Mouse (Mus musculus): Measurements from ENCODE around the gene Med14.

The Med14 gene

DNA sequence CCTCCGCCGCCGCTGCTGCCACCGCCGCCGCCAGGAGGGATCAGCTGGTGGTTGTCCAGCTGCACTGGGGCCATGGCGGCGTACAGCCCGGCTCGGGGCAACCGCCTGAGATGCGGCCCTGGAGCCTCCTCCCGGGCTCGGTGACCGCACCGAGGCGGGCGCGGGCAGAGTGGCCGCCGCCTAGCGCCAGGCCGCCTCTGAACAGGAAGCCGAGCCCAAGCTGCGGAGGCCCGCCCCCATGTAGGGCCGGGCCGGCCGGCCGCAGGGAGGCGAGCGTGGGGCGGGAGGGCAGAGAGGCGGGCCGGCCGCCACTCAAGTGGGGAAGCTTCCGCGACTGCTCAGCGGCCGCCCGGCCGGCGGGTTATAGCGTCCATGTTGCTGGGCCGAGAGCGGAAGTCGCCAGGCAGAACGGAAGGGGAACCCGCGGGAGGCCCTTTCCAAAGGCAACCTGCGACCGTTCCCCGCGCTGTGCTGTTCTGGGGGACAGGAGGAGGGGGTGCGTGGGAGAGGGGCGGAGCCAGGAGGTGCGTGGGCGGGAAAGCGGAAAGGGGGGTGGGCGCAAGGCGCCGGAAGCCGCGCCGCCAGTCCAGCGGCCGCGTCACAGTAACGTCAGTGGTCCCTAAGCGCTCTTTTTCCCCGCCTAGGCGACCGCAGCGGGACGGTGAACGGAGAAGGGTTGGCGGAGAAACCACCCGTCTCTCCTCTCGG is at the start of gene Med14:
Gene Med14 (minus strand): TSS at position 448 of the 708 bp plus-strand sequence.
- peak; percentile 93 for DNase-seq (ENCODE audit: low read depth)

DNA sequence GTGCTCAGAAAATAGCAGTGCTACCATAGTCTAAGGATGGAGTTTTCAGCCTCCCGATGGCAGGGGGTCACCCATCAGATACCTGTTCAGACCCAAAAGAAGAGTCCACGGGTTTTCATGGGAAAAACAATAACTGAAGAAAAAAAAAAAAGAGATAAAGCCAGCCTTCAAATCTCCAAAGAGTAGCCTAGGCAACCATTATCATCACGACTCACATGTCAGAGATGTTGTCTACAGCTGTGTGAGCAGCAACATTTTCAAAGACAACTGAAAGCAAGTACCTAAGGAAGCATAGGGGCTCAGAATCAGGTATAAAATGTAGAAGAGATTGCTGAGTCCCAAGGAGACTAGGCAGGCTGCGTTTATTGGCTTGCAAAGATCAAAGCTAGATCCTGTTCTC is 38.7 kb upstream of the Med14 start:
- DNase-seq (ENCODE audit: low read depth): no peak

DNA sequence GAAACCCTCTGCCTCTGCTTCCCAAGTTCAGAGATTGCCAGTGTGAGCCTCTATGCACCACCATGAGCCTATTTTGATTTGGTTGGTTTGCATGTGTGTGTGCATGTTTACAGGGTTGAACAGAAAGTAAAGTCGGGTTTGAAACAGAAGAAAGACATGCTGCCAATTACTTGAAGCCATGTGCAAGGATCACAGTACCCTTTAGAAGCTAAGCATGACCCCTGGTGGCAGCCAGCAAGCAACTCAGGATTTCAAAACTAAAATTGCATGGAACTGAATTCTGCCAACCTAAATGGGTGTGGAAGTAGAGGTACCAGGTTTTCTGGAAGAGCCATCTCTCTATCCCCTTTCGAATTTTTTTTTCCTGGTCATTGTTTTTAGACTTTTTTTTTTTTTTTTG is 33.0 kb upstream of the Med14 start:
- peak; percentile 73 for DNase-seq (ENCODE audit: low read depth)

DNA sequence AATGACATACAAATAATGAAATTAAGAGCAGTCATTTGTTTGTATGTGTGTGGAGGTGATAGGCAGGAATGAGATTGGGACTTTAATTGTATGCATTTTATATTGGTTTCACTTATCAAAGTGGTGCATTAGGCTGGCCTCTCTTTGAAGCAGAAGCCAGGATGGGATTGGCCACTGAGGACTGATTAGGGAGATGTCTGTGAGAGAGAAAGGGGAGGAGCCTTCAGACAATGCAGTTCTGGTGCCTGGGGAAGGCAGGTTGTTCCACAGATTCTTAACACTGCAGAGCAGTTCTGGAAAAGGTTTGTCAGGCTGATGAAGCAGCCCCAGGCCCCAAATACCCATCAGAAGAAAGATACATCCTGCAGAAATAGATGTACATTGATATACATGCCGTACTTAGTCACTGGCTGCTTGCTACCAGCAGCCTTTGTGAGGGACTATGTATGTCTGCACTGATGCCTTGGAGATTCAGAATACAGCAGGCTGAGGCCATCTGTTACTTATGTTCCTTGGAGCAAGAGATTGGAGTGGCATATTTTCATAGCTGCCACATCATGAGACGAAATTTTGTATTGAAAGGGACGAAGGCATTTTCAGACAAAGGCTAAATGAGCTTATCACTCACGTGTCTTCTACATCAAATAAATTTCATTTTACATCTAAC is 29.9 kb upstream of the Med14 start:
- DNase-seq (ENCODE audit: low read depth): no peak

DNA sequence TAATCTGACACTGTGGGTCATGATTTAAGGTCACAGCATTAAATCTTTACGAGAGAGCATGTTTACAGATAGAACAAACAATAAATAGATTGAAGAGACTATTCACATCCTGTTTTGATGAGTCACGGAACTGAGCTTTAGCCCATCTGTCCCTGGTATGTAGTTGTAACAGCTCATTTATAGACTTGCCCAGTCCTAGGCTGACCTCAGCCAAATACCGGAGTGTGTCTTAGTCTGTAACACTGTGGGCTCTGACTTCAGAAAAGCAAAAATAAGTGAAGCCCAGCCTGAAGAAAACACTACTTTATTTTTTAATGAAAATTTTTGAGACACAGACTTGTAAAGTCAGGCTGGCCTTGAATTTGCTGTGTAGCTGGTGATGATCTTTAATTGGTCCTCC is 11.4 kb upstream of the Med14 start:
- no peak for DNase-seq (ENCODE audit: low read depth)

DNA sequence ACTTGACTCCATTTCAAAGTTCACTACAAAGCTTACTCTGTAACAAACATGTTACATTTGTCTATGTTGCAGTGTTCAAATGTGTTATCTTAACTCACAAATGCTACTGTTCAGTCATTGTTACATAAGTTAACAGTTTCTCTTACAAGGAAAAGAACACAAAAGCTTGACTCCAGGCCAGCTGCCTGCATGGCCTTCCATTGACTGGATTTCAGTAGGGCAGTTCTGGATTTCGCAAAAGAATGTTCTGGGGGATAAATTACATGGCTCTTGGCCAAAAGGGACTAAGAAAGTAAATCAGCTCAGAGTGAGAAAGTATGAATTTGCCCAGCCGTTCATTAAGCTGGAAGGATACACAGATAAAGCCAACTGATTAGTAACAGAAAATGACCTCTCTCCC is 9.7 kb upstream of the Med14 start:
- no peak for DNase-seq (ENCODE audit: low read depth)

DNA sequence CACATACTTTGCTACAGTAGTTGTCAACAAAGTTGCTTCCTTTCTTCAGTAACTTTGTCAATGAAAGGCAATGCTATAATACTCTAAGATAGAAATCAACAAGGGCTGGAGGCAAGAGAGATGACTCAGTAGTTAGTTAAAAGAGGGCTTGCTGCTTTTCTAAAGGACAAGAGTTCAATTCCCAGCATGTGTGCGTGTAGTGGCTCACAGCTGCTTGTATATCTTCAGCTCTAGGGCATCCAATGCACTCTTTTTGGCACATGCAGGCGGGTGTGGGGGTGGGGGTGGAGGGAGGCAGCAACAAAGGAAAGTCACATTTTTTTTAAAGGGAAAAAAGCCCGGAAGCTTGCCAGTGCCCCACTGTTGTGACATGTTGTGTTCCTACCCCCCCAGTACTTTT is 6.7 kb upstream of the Med14 start:
- no peak for DNase-seq (ENCODE audit: low read depth)

DNA sequence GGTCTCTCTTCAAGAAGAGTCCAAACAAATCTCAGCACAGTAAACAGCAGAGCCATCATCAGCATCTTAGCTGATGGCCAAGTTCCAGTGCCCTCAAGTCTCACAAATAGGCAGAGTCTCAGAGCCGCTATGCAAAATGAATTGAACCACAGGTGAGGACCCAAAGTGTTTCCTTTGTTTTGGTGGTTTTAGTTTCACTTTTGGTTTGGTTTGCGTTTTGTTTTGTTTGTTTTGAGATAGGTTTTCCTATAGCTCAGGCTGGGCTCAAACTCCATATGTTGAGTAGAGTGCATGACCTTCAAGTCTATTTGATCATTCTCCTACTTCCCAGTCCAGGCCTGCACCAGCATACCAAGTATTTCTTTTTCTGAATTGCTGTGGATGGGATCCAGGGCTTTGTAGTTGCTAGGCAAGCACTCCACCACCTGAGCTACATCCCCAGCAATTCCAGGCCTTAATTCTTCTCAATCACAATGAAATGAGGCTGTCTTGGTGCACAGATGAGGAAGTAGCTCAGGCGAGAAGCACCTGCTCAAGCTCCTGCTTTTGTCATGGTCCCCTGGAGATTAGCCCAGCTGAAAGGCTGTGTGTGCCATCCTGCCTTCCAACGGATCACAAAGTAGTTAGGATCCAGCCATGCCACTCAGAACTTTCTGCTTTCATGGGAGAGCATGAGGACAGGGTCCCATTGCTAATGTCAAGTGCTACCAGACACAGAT is 5.1 kb upstream of the Med14 start:
- DNase-seq (ENCODE audit: low read depth): no peak

DNA sequence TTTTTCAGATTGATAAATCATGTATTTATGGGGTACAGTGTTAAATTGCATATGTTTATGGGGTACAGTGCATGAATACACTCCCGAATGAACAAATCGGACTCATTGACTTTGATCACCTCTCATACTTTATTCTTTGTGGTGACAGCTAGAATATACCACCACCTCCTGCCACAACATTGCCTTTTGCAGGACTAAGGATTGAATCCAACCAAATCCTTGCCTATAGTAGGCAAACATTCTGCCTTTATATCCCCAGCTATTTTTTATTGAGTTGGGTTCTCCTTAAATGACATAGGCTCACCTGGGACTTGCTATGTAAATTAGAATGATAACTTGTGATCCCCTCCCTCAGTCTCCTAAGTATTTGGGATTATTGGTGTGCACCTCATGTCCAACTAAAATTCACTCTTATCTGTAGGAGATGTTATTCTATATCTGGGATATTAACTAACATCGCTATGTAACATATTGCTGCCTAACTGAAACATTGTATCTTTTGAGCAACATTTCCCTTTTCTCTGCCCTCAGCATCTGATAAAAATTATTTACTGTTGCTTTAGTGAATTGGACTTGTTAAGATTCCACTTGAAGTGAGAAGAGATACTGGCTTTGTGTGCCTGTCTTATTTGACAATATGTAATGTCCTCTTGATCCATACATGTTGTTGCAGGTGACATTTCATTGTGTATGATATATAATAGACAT is 1.4 kb upstream of the Med14 start:
- no peak for DNase-seq (ENCODE audit: low read depth)

DNA sequence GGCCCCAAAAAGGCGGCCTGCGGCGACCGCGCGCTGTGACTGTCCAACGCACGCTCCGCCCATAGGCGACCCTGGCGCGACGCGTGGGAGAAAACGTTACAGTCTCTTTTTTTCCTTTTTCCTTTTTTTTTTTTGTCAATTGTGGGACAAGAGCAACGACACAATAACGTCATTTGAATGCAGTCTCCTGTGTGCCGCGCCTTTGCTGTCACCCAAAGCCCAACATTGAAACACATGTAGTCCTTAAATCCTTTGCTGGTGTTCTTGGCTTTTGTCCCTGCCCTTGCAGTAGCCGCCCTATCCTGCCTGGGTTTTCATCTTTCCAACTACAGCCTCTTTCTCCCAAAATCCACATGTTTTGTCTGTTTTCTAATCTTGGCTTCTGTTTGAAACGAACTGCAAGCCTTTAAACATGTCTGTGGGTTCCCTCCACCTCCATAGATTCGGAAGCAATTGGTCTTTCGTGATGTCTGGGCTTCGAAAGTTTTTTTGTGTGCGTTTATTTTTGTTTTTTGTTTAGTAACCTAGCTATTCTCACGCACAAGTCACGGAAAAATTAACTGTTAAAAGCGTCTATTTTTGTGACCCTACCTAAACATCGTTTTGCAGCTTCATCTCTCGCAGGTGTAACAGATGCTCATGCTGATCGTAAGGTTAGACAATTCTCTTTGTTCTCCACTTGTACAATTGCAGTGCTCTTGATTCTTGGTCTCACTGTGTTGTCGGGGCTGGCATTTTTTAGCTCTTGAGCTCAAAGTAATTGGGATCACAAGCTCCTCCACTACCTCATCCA is 657 bp upstream of the Med14 start:
- DNase-seq (ENCODE audit: low read depth): no peak

DNA sequence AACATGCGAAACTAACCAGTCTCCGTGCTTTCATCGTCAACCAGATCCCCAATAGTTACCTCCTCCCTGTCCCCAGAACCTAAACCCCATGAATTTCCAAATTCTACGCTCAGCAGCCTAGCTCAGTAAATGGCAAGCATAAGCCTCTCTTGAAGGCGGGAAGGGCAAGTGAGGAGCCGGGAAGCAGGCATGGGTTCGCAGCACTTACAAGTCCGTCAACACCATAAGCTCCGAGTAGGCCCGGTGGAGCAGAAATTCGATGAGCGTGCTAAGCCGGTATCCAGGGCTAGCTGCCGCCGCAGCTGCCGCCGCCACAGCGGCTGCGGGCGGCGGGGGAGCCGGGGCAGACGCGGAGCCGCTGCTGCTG is 631 bp downstream of the Med14 start:
- peak; percentile 55 for DNase-seq (ENCODE audit: low read depth)

DNA sequence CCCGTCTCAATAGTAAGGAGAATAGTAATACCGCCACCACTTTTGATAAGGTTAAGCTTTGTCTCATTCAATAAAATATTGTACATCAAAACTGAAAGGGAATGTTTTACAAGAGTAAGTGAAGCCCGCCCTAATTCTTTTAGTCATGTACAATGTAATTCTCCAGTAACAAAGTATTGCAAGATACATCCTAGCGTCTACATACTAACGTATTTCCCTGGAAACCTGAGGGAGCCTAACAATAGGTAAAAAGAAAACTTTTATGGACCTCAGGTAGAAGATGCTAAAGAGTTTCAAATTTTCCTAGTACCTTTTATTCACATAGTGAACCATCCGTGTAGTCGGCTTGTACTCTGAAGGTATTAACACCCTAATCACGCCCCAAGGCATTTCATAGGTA is 1.4 kb downstream of the Med14 start:
- no peak for DNase-seq (ENCODE audit: low read depth)

DNA sequence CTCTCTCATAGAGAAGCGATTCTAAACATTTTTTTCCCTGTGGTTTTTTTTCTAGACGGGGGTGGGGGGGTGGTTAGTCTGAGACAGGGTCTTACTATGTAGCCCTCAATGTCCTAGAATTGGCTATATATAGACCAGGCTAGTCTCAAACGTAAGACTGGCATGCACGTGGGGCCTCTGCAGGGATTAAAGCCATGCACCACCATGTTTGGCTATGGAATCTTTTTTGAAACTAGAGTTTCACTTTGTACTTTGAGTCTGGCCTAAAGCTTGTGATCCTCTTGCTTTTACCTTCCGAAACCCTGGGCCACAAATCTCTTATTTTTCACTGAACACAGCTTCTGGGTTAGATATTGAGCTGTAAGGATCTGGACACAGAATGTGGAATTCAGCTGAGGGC is 2.2 kb downstream of the Med14 start:
- no peak for DNase-seq (ENCODE audit: low read depth)

DNA sequence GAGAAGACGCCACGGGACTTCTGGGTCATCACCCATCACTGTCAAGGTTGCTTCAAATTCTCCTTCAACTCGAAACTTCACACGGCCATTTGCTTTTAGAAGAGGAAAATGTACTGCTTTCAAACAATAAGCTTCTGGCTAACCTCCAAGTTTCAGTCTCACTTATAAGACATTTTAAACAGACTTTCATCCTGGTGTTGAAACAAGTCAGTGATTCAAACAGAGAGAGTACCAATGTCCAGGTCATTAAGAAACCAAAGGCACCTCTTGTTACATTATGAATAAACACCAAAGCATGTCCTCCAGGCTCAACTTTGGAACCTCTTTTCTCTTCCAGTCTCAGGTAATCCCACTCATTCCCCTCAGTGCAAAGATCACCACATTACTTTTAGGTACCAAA is 14.0 kb downstream of the Med14 start:
- DNase-seq (ENCODE audit: low read depth): no peak

DNA sequence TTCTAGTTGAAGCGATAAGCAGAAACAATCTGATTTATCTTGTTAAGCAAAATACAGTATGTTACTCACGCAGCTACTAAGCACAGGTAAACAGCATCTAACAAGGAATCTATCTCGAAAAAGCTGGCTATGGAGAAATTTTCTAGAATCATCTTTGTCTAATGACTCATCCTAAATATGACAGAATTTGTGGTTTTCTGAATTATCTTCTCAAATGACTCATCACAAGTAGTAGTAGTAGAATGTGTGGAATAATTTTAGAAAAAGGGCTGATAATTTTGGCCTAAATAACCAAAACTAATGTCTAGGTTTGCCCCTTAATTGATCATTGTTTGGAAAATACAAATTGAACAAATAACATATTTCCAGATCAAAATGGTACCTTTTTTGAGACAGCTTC is 15.1 kb downstream of the Med14 start:
- DNase-seq (ENCODE audit: low read depth): no peak

DNA sequence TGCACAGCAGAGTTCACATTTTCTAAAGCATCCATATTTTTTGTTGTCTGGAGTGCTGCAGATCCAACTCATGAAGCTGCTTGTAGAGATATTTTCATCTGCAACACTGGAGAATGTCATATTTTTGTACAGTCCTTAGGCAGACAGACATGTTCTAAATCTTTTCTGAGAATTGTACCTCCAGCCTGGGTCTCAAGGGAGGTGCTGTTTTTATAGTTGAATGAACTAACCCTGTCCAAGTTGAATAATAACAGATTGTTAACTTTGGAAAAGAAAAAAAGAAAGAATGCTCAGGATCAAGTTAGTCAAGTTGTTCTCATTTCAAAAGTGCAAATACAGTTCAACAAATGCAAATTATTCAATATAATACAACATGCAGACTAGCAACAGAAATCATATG is 21.5 kb downstream of the Med14 start:
- no peak for DNase-seq (ENCODE audit: low read depth)

DNA sequence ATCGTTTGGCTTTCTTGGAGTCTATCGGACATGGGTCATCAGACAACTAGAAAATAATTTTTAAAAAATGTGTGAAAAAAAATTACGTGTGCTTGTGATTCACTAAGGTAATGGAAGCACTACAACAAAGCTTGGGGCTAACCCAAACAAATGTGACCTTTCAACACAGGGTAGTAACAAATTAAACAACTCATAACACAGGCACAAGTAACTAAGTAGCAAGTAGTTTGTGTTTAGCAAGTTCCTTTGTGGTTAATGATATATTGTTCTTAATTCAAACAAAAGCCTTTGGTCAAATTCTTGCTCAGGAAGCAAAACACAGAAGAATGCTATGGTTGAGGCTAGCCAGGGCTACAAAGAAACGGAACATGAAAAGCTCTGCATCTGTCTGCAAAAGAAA is 45.8 kb downstream of the Med14 start:
- DNase-seq (ENCODE audit: low read depth): no peak

DNA sequence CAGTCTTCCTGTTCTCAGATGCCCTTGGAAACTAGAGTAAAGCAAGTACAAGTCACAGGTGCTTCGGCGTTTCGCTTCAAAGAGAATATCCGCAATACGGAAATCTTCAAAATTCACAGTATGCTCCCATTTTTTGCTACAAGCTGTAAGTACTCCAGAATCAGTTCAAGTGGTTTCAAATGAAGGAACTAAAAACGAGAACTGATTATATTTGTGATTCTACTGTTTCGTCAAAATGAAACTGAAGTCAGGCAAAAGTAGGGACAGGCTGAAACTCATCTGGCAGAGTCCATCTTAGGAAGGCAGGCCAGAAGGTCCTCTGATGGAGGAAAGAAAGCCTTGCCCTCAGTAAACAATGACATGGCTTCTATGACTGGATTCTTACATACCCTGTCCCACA is 48.1 kb downstream of the Med14 start:
- no peak for DNase-seq (ENCODE audit: low read depth)

DNA sequence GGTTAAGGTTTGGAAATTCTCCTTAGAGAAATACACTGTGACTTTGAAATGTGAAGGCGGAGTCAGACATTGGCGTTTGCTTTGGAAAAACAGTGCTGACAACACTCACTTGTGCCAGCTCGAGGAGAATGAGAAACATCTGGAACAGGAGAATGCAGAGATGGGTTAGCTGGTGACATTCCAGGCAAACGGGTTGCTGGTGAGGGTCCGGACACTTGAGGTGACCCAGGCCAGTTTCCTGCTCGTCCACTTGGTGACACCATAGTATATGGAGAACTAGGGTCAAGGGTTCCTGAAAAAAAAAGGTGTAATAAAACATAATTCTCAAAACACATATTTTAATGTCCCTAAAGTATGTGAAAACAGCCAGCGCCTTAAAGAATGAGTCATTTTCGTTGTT is 75.0 kb downstream of the Med14 start:
- DNase-seq (ENCODE audit: low read depth): no peak

DNA sequence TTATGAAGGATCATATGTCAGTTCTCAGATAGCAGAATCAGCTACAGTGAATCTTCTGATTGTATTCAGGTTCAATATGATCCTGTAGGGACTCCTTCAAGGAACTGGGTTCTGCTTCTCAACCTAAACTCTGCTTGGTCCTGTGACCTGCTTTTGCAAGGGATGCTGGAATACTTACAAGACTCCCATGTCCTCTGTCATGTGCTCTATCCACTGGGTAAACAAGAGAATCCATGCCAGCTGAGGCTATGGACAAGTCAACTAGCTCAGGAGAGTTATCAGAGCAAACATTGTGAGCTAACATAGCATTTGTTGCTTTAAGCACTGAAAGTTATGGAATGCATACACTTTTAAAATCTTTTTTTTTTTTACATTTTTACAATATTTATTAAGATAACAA is 75.8 kb downstream of the Med14 start:
- DNase-seq (ENCODE audit: low read depth): no peak

DNA sequence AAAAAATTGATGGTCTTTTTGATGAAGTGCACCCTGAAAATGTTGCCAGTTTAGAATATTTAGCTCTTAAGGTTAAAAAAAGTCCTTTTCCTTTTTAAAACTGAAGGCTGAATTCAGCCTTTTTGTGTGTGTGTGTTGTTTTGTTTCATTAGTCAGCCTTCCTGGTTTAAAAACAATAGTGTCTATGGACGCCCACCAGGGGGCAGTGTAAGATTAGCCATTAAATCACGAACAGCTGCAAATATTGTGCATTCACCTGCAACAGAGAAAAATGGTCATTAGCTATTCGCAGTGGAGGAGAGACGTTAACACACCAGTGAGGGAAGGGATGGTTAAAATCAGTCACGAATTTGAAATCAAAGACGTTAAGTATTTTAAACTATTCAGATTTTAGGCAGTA is 84.5 kb downstream of the Med14 start:
- DNase-seq (ENCODE audit: low read depth): peak; percentile 72
